Mouse (Mus musculus) layer of hippocampus, adult 8-10 months (tissue): ENCODE measurements around the gene Kctd19. TPM values are rescaled to one million over a fixed set of nuclear protein-coding genes. Genes with fewer than 3 reads are reported as not detected.

Experiments
- DNase-seq, 2 experiments: peaks; one replicate each; pipeline ENCODE4 v3.0.0; 2022; ENCODE audit warnings: low spot score in 2 of 2
- total RNA-seq, 4 experiments: library from RNA; stranded (reverse); gene quantifications; 2 replicates each; pipeline ENCODE4 v1.2.4; 2022

Gene Kctd19
- total RNA-seq, 4 experiments from 2014 or later, result not detected

- no peak for DNase-seq
Observed at GRCm38 (mm10) chr8:105359646-105360045, 53.7 kb downstream of the Kctd19 start.

- no peak for DNase-seq
Observed at GRCm38 (mm10) chr8:105359208-105359607, 54.1 kb downstream of the Kctd19 start.

DNA sequence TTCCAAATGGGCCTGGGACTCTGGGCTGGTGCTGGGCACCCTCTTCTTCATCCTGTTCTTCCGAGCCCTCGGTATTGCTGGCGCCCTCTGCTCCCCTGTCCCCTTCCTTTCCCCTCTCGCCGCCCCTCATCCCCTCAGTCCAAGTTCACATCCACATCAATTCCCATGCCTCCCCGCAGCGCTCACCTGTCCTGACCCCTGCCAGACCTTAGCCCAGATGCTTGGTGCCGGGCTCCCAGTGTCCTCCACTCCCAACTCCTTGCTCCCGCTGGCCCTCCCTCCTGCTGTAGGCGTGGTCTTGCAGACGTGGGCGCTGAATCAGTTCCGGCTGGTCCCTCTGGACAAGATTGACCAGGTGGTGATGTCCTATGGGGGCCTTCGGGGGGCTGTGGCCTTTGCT is 56.6 kb downstream of the Kctd19 start:
- no peak for DNase-seq

DNA sequence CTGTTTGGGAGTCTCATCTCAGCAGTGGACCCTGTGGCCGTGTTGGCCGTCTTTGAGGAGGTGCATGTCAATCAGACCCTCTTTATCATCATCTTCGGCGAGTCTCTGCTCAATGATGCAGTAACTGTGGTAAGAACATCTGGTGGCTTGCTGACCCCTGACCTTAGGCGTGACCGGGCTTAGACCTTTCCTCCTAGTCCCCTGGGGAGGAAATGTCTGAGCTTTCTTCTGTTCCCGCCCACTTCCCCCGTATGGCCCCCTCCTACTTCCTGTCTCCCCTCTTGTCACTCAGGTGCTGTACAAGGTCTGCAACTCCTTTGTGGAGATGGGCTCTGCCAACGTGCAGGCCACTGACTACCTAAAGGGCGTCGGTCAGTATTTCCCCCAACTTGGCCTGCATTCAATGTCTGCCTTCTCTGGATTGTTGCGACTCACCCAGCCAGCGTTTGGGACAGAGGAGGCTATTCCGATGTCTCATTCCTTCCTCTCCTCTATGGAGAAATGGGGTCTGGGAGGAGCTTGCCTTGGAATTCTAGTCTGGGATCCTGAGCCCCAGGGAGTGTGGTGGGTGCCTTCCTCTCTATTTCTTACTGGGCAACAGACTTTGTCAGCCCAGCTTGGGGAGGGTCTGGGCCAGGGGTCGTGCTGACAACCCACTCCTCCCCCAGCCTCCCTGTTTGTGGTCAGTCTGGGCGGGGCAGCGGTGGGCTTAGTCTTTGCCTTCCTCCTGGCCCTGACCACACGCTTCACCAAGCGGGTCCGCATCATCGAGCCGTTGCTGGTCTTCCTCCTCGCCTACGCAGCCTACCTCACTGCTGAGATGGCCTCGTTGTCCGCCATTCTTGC is 57.9 kb downstream of the Kctd19 start:
- DNase-seq, result no peak

DNA sequence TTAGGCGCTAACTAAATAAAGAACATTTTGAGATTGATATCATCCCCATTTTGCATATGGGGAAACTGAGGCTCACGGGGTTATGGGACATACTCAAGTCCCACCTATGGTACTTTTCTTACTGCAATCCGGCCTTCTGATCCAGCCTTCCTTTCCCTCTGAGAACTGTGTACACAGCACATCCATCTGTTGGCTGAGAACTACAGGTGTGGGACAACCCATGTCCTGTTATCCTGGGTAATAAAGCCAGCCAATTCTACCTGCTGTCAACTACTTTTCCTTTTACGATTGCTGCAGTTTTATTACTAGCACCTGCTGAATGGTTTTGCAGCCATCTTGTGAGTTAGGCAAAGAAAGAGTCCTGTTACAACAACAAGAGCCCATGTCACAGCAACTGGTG is 58.8 kb downstream of the Kctd19 start:
- DNase-seq, result no peak

GRCm38 (mm10) chr8:105353583-105354135 is 59.6 kb downstream of the Kctd19 start:
- no peak for DNase-seq

- DNase-seq, result no peak
Observed at GRCm38 (mm10) chr8:105350186-105350585, 63.1 kb downstream of the Kctd19 start.

- no peak for DNase-seq
Observed at GRCm38 (mm10) chr8:105349096-105349771, 64.1 kb downstream of the Kctd19 start.

DNA sequence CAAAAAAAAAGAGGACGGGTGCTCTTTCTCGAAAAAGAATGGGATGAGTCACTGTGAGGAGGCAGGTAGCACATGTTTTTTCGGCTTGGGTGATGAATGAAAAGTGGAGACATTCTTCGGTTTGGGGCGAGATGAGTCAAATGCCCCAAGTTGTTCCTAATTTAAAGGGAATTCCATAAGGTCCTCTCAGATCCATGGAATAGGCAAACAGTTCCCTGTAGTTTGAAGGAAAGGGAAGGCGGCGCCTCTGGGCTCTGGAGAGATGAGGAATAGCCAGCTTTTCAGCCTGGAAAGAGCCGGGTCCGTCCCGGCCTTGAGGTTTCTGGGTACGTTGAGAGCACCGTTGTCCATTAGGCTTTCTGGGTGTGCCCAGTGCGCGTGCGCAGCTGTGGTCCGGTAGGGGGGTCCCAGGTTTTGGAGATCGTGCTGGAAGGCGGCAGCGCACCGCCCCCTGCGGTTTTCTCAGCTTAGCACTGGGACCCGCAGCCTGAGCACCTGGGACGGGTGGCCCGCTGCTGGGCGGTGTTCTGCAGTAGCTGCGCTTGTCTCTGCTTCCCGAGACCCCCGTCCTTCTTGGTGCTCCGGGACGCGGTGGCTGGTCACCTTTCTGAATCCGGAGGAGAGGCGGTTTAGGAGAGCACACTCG is 64.7 kb downstream of the Kctd19 start, which contains the start of gene Slc9a5:
TSS of gene Slc9a5 (plus strand) at position 394 of the 646 bp plus-strand sequence.
- DNase-seq, result peak in 1 of 2 experiments; percentile 42

GRCm38 (mm10) chr8:105347428-105348221 is 65.7 kb downstream of the Kctd19 start, which contains the start of gene Fhod1:
Gene Fhod1, minus strand, starts transcription at chr8:105347953.
- peak; percentile 71 to 77 for DNase-seq

DNA sequence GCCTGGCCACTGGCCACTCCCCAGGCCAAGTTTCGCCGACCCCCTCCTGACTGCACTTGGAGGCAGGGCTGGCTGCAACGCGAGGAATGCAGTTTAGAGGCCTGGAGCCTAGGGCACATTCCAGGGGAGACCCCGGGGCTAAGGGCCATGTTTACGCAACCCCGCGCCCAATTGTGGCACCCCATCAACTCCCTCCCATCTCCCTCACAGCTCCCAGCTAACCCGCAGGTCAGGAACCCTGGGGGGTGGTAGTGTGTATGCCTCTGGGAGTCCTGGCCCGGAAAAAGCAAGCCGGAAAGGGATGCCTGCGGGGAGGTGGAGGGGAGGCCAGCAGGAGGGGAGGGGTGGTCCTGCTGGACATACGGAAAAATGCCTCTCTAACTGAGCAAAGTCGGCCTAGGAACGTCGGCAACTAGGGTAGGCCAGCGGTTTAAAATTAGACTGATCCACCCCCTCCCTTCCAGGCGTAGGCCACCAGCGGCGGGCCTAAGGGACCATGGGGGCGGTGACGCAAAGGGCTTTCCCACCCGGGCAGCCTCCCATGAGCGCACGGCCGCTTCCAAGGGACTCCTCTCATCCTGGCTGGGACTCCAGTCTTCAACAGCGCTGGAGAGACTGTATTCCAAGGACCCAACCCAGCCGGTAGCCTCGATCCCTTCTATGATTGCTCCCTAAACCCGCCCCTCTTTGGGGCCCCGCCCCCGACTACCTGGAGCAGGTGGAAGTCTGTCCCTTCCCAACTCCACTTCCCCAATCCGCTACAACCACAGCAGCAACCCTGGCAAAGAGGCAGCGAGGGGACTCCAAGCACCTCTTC is 66.5 kb downstream of the Kctd19 start:
- no peak for DNase-seq

GRCm38 (mm10) chr8:105345061-105345975 is 68.0 kb downstream of the Kctd19 start:
- no peak for DNase-seq

DNA sequence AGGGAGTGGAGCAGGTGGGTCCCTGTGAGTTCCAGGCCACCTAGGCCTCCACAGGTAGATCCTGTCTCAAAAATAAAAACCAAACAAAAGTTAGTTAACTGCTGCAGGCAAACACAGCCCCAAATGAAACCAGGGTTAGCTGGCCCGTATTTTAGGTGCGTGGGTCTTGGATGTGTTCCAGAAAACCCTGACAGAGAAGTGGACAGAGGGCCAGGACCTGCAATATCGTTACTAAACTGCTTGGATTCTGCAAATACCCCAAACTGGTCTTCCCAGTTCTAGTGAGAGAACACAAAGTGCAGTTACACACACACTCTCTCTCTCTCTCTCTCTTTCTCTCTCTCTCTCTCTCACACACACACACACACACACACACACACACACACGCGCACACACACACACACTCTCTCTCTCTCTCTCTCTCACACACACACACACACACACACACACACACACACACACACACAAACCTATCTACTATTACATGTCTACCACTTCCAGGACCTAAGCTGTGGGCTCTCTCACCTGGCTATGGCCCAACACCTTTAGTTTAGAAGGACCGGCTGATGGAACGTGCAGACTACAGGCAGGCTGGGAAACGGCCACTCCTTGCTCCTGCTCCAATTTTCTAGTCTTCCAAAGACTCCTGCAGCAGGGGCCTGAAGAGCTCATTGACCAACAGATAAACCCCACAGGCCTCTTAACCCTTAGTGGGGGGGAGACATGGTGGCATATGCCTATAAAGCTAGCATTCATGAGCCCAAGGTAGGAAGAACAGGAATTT is 69.3 kb downstream of the Kctd19 start:
- DNase-seq, result no peak

GRCm38 (mm10) chr8:105342768-105343167 is 70.5 kb downstream of the Kctd19 start:
- DNase-seq, result no peak

DNA sequence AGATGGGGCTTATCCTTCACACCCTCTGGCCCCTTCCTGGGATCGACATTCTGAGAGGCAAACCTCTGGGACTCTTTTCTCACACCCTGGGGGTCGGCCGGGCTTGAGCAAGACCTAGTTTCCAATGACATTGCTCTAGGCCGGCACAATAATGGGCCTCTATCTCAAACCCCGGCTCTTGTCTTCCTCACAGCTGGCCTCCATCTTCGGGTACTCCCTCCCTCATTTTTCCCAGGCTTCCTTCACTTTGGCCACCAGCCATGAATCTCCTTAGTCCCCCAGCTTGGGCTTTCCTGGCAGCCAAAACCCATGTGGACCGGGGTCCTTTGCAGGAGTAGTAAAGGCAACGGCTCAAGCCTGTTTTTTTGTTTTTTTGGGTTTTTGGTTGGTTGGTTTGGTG is 71.9 kb downstream of the Kctd19 start:
- no peak for DNase-seq

DNA sequence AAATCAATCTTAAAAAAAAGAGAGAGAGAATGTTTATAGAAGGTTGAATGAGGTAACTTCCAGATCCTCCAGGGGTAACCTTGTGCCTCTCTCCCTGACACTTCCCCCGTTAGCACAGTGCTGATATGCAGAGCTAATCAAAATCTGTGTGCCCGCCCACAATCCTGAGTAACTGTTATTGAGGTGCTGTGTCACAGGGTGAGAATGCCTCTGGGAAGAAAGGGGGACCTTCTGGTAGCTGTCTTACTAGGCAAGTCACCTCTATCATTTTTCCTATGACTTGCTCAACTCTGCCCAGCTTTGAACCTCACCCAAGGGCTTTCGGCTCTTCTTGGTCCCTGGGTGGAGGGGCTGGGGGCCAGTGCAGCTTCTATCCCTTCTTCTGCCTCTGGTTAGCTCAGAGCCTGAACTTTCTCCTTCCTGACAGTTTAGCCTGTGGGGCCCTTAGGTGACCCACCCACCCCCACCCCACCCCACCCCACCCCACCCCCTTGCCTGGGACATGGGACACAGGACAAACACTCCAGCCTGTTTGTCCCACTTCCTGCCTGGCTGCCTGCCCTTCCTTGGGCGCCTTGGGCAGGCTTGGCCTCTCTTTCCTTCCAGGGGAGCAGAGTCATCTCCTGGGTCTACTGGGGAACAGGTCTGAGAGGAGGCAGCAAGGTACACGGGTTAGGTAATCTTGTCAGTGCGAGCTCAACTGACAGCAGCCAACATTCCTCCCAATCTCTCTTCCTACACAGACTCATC is 73.2 kb downstream of the Kctd19 start:
- no peak for DNase-seq

- no peak for DNase-seq
Observed at GRCm38 (mm10) chr8:105338992-105339391, 74.3 kb downstream of the Kctd19 start.
